Mouse (Mus musculus) myocyte (in vitro differentiated cells): ENCODE measurements around the gene Gpr4. TPM values are rescaled to one million over a fixed set of nuclear protein-coding genes. Genes with fewer than 3 reads are reported as not detected.

Experiments
- H3K27me3 ChIP-seq: one replicate; pipeline ENCODE4 v1.6.1; 2011; ENCODE audit not compliant: control insufficient read depth, insufficient read depth, insufficient read length
- H3K36me3 ChIP-seq: one replicate; pipeline ENCODE4 v1.6.1; 2011; ENCODE audit not compliant: control insufficient read depth, insufficient read depth
- H3K4me2 ChIP-seq: one replicate; pipeline ENCODE4 v1.6.1; 2011; ENCODE audit warnings: low read depth, control low read depth
- H3K4me3 ChIP-seq: one replicate; pipeline ENCODE4 v1.5.1; 2011; ENCODE audit warnings: mild to moderate bottlenecking, control low read depth, moderate library complexity
- H3K79me2 ChIP-seq: one replicate; pipeline ENCODE4 v1.6.1; 2011; ENCODE audit not compliant: control insufficient read depth, insufficient read depth
- H3ac ChIP-seq: one replicate; pipeline ENCODE4 v1.6.1; 2011; ENCODE audit not compliant: control insufficient read depth, insufficient read length
- CEBPB ChIP-seq: IDR thresholded peaks from 2 replicates; pipeline ENCODE4 v1.6.1; 2011; ENCODE audit warnings: mild to moderate bottlenecking, moderate library complexity; ENCODE audit not compliant: poor library complexity, insufficient read depth, severe bottlenecking
- E2F4 ChIP-seq: IDR thresholded peaks from one replicate; pipeline ENCODE4 v1.6.1; 2011; ENCODE audit warnings: mild to moderate bottlenecking, control low read depth, moderate library complexity; ENCODE audit not compliant: insufficient read depth
- MAX ChIP-seq: IDR thresholded peaks from one replicate; pipeline ENCODE4 v1.6.1; 2011; ENCODE audit warnings: low read depth, mild to moderate bottlenecking, control low read depth
- MYOD1 ChIP-seq, 3 experiments: IDR thresholded peaks; one replicate each; pipeline ENCODE4 v1.6.1; 2011; ENCODE audit warnings: control low read depth in 2 of 3, low read depth in 2 of 3, mild to moderate bottlenecking in 2 of 3, moderate library complexity in 1 of 3; ENCODE audit not compliant: insufficient read length in 2 of 3, control insufficient read depth in 1 of 3
- MYOG ChIP-seq, 3 experiments: IDR thresholded peaks; one replicate each; pipeline ENCODE4 v1.6.1; 2011; ENCODE audit warnings: control low read depth in 2 of 3, low read depth in 2 of 3, mild to moderate bottlenecking in 2 of 3; ENCODE audit not compliant: insufficient read length in 2 of 3, control insufficient read depth in 1 of 3, insufficient read depth in 1 of 3
- POLR2A ChIP-seq: IDR thresholded peaks from one replicate; pipeline ENCODE4 v1.6.1; 2011; ENCODE audit warnings: low read depth, mild to moderate bottlenecking, control low read depth, moderate library complexity; ENCODE audit not compliant: insufficient read length
- POLR2AphosphoS2 ChIP-seq: IDR thresholded peaks from one replicate; pipeline ENCODE4 v1.6.1; 2011; ENCODE audit warnings: low read depth, control low read depth; ENCODE audit not compliant: insufficient read length
- REST ChIP-seq: IDR thresholded peaks from one replicate; pipeline ENCODE4 v1.6.1; 2011; ENCODE audit warnings: mild to moderate bottlenecking, control low read depth, moderate library complexity; ENCODE audit not compliant: insufficient read depth, insufficient read length
- SRF ChIP-seq: IDR thresholded peaks from one replicate; pipeline ENCODE4 v1.6.1; 2011; ENCODE audit warnings: low read depth; ENCODE audit not compliant: control insufficient read depth, insufficient read length
- TCF12 ChIP-seq: IDR thresholded peaks from one replicate; pipeline ENCODE4 v1.6.1; 2011; ENCODE audit warnings: mild to moderate bottlenecking, control low read depth; ENCODE audit not compliant: poor library complexity, insufficient read depth, severe bottlenecking
- TCF3 ChIP-seq: IDR thresholded peaks from one replicate; pipeline ENCODE4 v1.6.1; 2011; ENCODE audit warnings: low read depth, control low read depth; ENCODE audit not compliant: insufficient read length
- USF1 ChIP-seq: IDR thresholded peaks from one replicate; pipeline ENCODE4 v1.6.1; 2011; ENCODE audit warnings: low read depth, mild to moderate bottlenecking, control low read depth, moderate library complexity
- polyA plus RNA-seq: library from polyadenylated mRNA; unstranded; fragments of >200 nt; fragmentation: generic; extraction: Trizol; gene quantifications from one replicate; pipeline ENCODE4 v1.2.1, GENCODE M21; 2012; ENCODE audit warnings: missing spikeins

The Gpr4 gene
- polyA plus RNA-seq, 1 experiment: 0.10 TPM

GRCm38 (mm10) chr7:19171831-19172230 lies 40.5 kb upstream of the Gpr4 start:
- H3ac ChIP-seq: no peak overlapping the region
- no peaks in the 10 kb centered on the region for H3K36me3 ChIP-seq
- no peak for TF ChIP-seq TCF3
- TF ChIP-seq TCF12: no peak
- TF ChIP-seq MYOD1 (IDR thresholded peaks at IDR 0.05; ENCODE audit: control insufficient read depth in 1 of 3, insufficient read length in 2 of 3, low read depth in 2 of 3): no peak
- no peak for TF ChIP-seq SRF
- H3K79me2 ChIP-seq: no peaks in the 10 kb centered on the region
- no peak overlapping the region for H3K4me2 ChIP-seq
- H3K4me3 ChIP-seq: no peak overlapping the region
- H3K27me3 ChIP-seq: no peaks in the 10 kb centered on the region

GRCm38 (mm10) chr7:19172874-19173273 lies 39.5 kb upstream of the Gpr4 start:
- Histone ChIP-seq H3K4me2 (peak overlapping the region; percentile 15), H3K27me3 (no peaks in the 10 kb centered on the region), H3ac (no peak overlapping the region), H3K4me3 (no peak overlapping the region), H3K36me3 (no peaks in the 10 kb centered on the region), H3K79me2 (no peaks in the 10 kb centered on the region)
- TF ChIP-seq POLR2A: no peak
- no peak for TF ChIP-seq REST

GRCm38 (mm10) chr7:19175708-19176515 lies 36.4 kb upstream of the Gpr4 start, which contains the start of gene Eml2:
Gene Eml2, plus strand, starts transcription at chr7:19176421.
- Histone ChIP-seq H3K36me3 (no peaks in the 10 kb centered on the region), H3K27me3 (no peaks in the 10 kb centered on the region), H3ac (no peak within 1 kb of the TSS), H3K79me2 (no peaks in the 10 kb centered on the region), H3K4me2 (no peak within 1 kb of the TSS), H3K4me3 (no peak within 1 kb of the TSS)
- no peak for TF ChIP-seq POLR2A
- TF ChIP-seq CEBPB: no peak
- peak; percentile 58 for TF ChIP-seq TCF3
- TF ChIP-seq TCF12: peak; percentile 76
- peak; percentile 92 to 96 (median 96) for TF ChIP-seq MYOD1 (IDR thresholded peaks at IDR 0.05; ENCODE audit: control insufficient read depth in 1 of 3, insufficient read length in 2 of 3, low read depth in 2 of 3)

GRCm38 (mm10) chr7:19176516-19176947 lies 35.8 kb upstream of the Gpr4 start:
- no peak for TF ChIP-seq TCF12
- TF ChIP-seq MYOG (IDR thresholded peaks at IDR 0.05; ENCODE audit: control insufficient read depth in 1 of 3, insufficient read depth in 1 of 3, insufficient read length in 2 of 3, low read depth in 2 of 3): no peak
- no peak for TF ChIP-seq CEBPB
- no peak for TF ChIP-seq POLR2AphosphoS2
- no peak for TF ChIP-seq USF1
- no peak for TF ChIP-seq SRF
- no peak for TF ChIP-seq MYOD1 (IDR thresholded peaks at IDR 0.05; ENCODE audit: control insufficient read depth in 1 of 3, insufficient read length in 2 of 3, low read depth in 2 of 3)
- TF ChIP-seq POLR2A: no peak
- TF ChIP-seq E2F4: no peak
- no peak for TF ChIP-seq MAX
- no peak for TF ChIP-seq REST
- TF ChIP-seq TCF3: no peak
- Histone ChIP-seq H3K36me3 (no peaks in the 10 kb centered on the region), H3K4me3 (no peak overlapping the region), H3K4me2 (no peak overlapping the region), H3K79me2 (no peaks in the 10 kb centered on the region), H3K27me3 (no peaks in the 10 kb centered on the region), H3ac (no peak overlapping the region)

GRCm38 (mm10) chr7:19177216-19177615 lies 35.1 kb upstream of the Gpr4 start:
- H3K4me2 ChIP-seq: no peak overlapping the region
- H3K4me3 ChIP-seq: no peak overlapping the region
- H3ac ChIP-seq: no peak overlapping the region
- no peak for TF ChIP-seq E2F4
- no peak for TF ChIP-seq MAX
- no peak for TF ChIP-seq POLR2A
- no peak for TF ChIP-seq POLR2AphosphoS2
- TF ChIP-seq SRF: no peak
- no peak for TF ChIP-seq REST
- no peak for TF ChIP-seq TCF12
- TF ChIP-seq USF1: no peak
- no peak for TF ChIP-seq MYOD1 (IDR thresholded peaks at IDR 0.05; ENCODE audit: control insufficient read depth in 1 of 3, insufficient read length in 2 of 3, low read depth in 2 of 3)
- no peaks in the 10 kb centered on the region for H3K79me2 ChIP-seq
- no peaks in the 10 kb centered on the region for H3K27me3 ChIP-seq
- H3K36me3 ChIP-seq: no peaks in the 10 kb centered on the region
